Mouse (Mus musculus): ENCODE results near the gene Hrnr. TPM values are rescaled to one million over a fixed set of nuclear protein-coding genes. Genes with fewer than 3 reads are reported as not detected.

The Hrnr gene
- not detected for polyA plus RNA-seq (2017; shearing (Covaris generic))

DNA sequence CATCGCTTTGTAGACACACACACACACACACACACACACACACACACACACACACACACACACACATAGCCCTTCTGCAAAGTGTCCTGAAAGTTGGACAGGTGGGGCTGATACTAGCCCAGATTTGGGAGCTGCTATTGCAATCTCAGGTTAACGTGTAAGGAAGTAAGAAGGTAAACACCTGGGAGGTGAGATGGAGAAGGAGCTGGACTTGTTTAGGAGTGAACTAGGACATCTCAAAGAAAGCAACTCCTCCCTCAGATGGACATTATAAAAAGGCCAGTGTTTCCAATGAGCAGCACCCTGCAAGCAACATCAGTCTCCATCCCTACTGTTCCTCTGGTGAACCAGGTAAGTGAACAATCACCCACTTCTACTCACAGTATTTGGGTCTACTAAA is at the start of gene Hrnr:
Gene Hrnr, plus strand, starts transcription at position 301 of the 400 bp plus-strand sequence.

DNA sequence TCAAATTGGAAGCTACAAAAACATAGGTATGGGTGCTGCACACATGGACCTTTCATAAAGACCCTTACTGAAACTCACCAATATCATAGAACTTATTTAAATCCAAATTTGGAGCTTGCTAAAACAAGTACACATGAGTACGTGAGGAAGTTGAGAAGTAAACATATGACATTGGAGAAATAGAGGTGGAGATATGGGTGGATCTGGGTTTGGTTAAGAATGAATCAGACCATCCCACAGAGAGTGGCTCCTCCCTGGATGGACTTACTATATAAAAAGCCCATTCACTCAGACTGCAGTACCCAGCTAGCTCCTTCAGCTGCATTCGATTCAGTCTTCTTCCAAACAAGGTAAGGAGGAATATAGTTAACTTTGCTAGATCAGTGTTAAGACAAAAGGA is 46.3 kb upstream of the Hrnr start, which contains the start of gene Flg:
Gene Flg, plus strand, starts transcription at position 301 of the 400 bp plus-strand sequence.

Other genes starting within 250 kb of the Hrnr start
- not detected for gene Crnn, start 175.0 kb upstream of the Hrnr start, polyA plus RNA-seq (2017; shearing (Covaris generic))
- under 1 TPM in 1 of 2 experiments, not detected in 1; 0.10 TPM for gene Flg2, start 122.5 kb upstream of the Hrnr start, polyA plus RNA-seq (2017; shearing (Covaris generic))
- gene Flg, start 46.2 kb upstream of the Hrnr start, polyA plus RNA-seq (2017; shearing (Covaris generic)) = 1 to 10 TPM in 1 of 2 experiments, not detected in 1; 2.0 TPM
- gene Rptn, start 74.0 kb downstream of the Hrnr start, polyA plus RNA-seq (2017; shearing (Covaris generic)) = under 1 TPM; 0.12 to 0.94 TPM
- gene Tchh, start 122.6 kb downstream of the Hrnr start, polyA plus RNA-seq (2017; shearing (Covaris generic)) = 1 to 10 TPM in 1 of 2 experiments, not detected in 1; 1.4 TPM
- under 1 TPM in 1 of 2 experiments, not detected in 1; 0.13 TPM for gene Tchhl1, start 149.0 kb downstream of the Hrnr start, polyA plus RNA-seq (2017; shearing (Covaris generic))
- gene S100a11, start 200.7 kb downstream of the Hrnr start, polyA plus RNA-seq (2017; shearing (Covaris generic)) = 100 to 1,000 TPM; 776 to 816 TPM
- gene S100a10, start 235.3 kb downstream of the Hrnr start, polyA plus RNA-seq (2017; shearing (Covaris generic)) = 1,000 to 10,000 TPM in 1 of 2 experiments, 100 to 1,000 TPM in 1; 768 to 1,124 TPM